Mouse (Mus musculus) kidney, adult 2 months (tissue): ENCODE results near the gene Polr2e. TPM values are rescaled to one million over a fixed set of nuclear protein-coding genes. Genes with fewer than 3 reads are reported as not detected.

Experiments
- DNase-seq: peaks from one replicate; pipeline ENCODE4 v3.0.0; 2021
- H3K27ac ChIP-seq: fragments of 200-500 bp; 2 replicates; pipeline ENCODE4 v1.5.1; 2012; ENCODE audit warnings: low read depth, low read length, control low read depth, inconsistent platforms; ENCODE audit not compliant: insufficient read depth
- H3K27me3 ChIP-seq: fragments of 200-500 bp; replicated peaks from 2 replicates; pipeline ENCODE4 v1.6.1; 2012; ENCODE audit warnings: mild to moderate bottlenecking, moderate library complexity, low read length, inconsistent platforms; ENCODE audit not compliant: control insufficient read depth, insufficient read depth
- H3K36me3 ChIP-seq: fragments of 200-500 bp; 2 replicates; pipeline ENCODE4 v1.6.1; 2012; ENCODE audit warnings: mild to moderate bottlenecking, moderate library complexity, low read length, inconsistent platforms; ENCODE audit not compliant: control insufficient read depth, insufficient read depth
- H3K4me1 ChIP-seq: fragments of 200-500 bp; 2 replicates; pipeline ENCODE4 v1.6.1; 2011; ENCODE audit warnings: low read length; ENCODE audit not compliant: control insufficient read depth, insufficient read depth
- H3K4me3 ChIP-seq: fragments of 200-500 bp; 2 replicates; pipeline ENCODE4 v1.5.1; 2011; ENCODE audit warnings: mild to moderate bottlenecking, low read depth, low read length, control low read depth; ENCODE audit not compliant: insufficient read depth
- CTCF ChIP-seq: fragments of 200-500 bp; conservative IDR thresholded peaks from 2 replicates; pipeline ENCODE4 v1.5.1; 2011; ENCODE audit warnings: low read depth, mild to moderate bottlenecking, control low read depth, low read length, moderate library complexity, mixed read lengths; ENCODE audit not compliant: insufficient read depth, insufficient read length
- POLR2A ChIP-seq: fragments of 200-500 bp; IDR thresholded peaks from one replicate; pipeline ENCODE4 v1.6.1; 2011; ENCODE audit warnings: low read depth, low read length, control low read depth
- WGBS: fragments of 180-500 bp; shearing (Covaris S2); methylation state at CpG from one replicate; pipeline ENCODE4 v1.1.7; 2018; 5-methylcytosine and 5-hydroxymethylcytosine counted together
- polyA plus RNA-seq: library from polyadenylated mRNA; depleted of rRNA; stranded (reverse); fragments of >200 nt; gene quantifications from 2 replicates; pipeline ENCODE4 v1.2.3, GENCODE M21; 2012

The Polr2e gene
- polyA plus RNA-seq, 1 experiment: 235 TPM

DNA sequence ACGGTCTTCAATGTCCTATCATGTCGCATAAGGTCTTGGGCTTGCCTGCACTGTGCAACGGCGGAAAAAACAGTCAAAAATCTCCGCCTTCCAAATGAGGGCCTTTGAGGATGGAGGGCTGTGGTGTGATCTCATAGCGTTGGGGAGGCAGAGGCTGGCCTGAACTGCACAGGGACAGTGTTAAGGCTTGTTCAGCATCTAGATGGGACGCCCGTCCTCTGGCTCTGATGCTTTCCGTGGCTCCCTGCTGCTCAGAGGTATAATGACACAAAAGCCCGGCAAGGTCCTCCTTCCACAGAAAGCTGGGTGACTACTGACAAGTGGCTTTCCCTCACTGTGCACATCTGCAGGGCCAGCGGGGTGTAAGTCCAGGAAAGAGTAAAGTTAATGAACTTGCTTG lies 19.4 kb downstream of the Polr2e start:
- no peaks in the 10 kb centered on the region for H3K4me1 ChIP-seq
- DNase-seq: no peak
- 63% methylated on average over 11 of the region's 11 CpGs for WGBS
- no peaks in the 10 kb centered on the region for H3K36me3 ChIP-seq
- no peaks in the 10 kb centered on the region for H3K27me3 ChIP-seq
- no peak overlapping the region for H3K4me3 ChIP-seq
- no peak overlapping the region for H3K27ac ChIP-seq
- TF ChIP-seq POLR2A (no peak), CTCF (no peak)

DNA sequence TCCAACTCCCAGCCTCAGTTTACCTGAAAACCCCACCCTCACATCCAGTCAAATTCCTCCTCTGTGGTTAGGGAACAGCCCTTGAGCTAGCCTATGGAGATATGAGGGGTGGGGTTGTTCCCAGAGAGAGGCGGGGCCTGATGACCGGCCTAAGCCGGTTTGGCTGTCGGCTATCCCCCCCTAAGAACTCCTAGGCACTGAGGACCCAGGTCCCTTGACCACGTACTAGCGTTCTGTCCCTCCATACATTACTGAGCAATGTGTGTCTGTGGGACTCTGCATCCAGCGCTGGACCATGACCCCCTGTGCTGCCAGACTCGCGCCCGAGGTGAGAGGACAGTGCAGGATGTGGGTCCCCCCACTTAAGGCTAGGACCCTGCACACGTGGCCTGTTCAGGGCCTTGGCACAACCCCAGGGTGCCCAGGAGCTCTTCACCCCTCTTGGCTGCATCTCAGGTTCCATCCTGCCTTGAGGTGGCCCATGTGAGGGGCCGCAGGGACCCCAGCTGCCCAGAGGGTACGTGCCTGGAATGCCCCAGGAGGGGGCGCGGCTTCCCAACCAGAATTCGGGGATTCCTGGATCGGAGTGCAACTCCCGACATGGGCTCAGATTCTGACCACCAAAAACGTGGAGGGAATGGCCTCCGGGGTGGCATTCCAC lies 20.0 kb downstream of the Polr2e start:
- WGBS: 42% methylated on average over 20 of the region's 20 CpGs
- no peak for TF ChIP-seq CTCF
- no peak for TF ChIP-seq POLR2A
- Histone ChIP-seq H3K27ac (0 out of 2 replicates have a peak overlapping the region, but pooled peaks have one; percentile 4), H3K27me3 (no peaks in the 10 kb centered on the region), H3K36me3 (no peaks in the 10 kb centered on the region), H3K4me1 (no peaks in the 10 kb centered on the region), H3K4me3 (no peak overlapping the region)
- peak; percentile 25 for DNase-seq

GRCm38 (mm10) chr10:80018739-80019297 lies 20.8 kb downstream of the Polr2e start:
- WGBS: 14% methylated on average over 14 of the region's 15 CpGs
- Histone ChIP-seq H3K27ac (peak overlapping the region; percentile 58), H3K4me3 (no peak overlapping the region), H3K4me1 (no peaks in the 10 kb centered on the region), H3K36me3 (no peaks in the 10 kb centered on the region), H3K27me3 (no peaks in the 10 kb centered on the region)
- DNase-seq: peak; percentile 65
- TF ChIP-seq POLR2A: no peak
- 0 out of 2 replicates have a peak, but pooled peaks have one; percentile 4 for TF ChIP-seq CTCF

GRCm38 (mm10) chr10:80017771-80018170 lies 21.8 kb downstream of the Polr2e start:
- H3K27me3 ChIP-seq: no peaks in the 10 kb centered on the region
- 83% methylated on average over 14 of the region's 14 CpGs for WGBS
- H3K4me1 ChIP-seq: no peaks in the 10 kb centered on the region
- DNase-seq: no peak
- H3K27ac ChIP-seq: no peak overlapping the region
- H3K4me3 ChIP-seq: no peak overlapping the region
- H3K36me3 ChIP-seq: no peaks in the 10 kb centered on the region
- no peak for TF ChIP-seq CTCF
- TF ChIP-seq POLR2A: no peak

GRCm38 (mm10) chr10:80017361-80017760 lies 22.2 kb downstream of the Polr2e start:
- no peak for TF ChIP-seq CTCF
- Histone ChIP-seq H3K27ac (no peak overlapping the region), H3K4me1 (no peaks in the 10 kb centered on the region), H3K36me3 (no peaks in the 10 kb centered on the region), H3K27me3 (no peaks in the 10 kb centered on the region), H3K4me3 (no peak overlapping the region)
- WGBS: 60% methylated on average over 3 of the region's 3 CpGs
- DNase-seq: peak; percentile 48

DNA sequence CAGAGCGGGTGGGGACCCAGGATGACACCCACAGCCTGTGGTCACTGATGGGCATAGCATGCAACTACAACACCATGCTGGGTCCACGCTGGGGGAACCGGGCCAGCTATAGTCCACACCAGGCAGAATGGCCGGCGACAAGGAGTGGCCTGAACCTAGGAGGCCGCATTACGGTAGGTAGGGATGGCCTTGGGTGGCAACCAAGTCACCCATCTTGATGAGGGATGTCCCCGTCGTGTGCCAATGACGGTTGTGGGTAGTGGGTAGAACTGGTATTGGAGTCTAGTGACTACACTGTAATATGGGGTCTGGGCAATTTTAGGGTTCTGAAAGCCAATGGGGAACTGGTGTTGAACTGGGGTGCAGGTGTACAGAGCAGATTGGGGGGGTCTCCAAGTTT lies 22.7 kb downstream of the Polr2e start:
- Histone ChIP-seq H3K27me3 (no peaks in the 10 kb centered on the region), H3K27ac (no peak overlapping the region), H3K36me3 (no peaks in the 10 kb centered on the region), H3K4me3 (peak overlapping the region; percentile 24; the same call in 1 of the 2 replicates), H3K4me1 (no peaks in the 10 kb centered on the region)
- TF ChIP-seq POLR2A: no peak
- no peak for TF ChIP-seq CTCF
- WGBS: 85% methylated on average over 10 of the region's 10 CpGs
- no peak for DNase-seq

GRCm38 (mm10) chr10:80016511-80016910 lies 23.1 kb downstream of the Polr2e start, which contains the start of gene Arhgap45:
Gene Arhgap45, plus strand, starts transcription at chr10:80016653.
- peak; percentile 38 for DNase-seq
- WGBS: 67% methylated on average over 11 of the region's 11 CpGs
- H3K27ac ChIP-seq: no peak within 1 kb of the TSS

More at GRCm38 (mm10) chr10:80016511-80016910, 23.1 kb downstream of the Polr2e start, which contains the start of gene Arhgap45:
- Histone ChIP-seq H3K27me3 (no peaks in the 10 kb centered on the region), H3K4me1 (no peaks in the 10 kb centered on the region), H3K36me3 (no peaks in the 10 kb centered on the region), H3K4me3 (peak within 1 kb of the TSS; percentile 24; the same call in 1 of the 2 replicates)
- no peak for TF ChIP-seq POLR2A
- no peak for TF ChIP-seq CTCF
